Mouse (Mus musculus): ENCODE results near the gene Cpeb3. TPM values are rescaled to one million over a fixed set of nuclear protein-coding genes. Genes with fewer than 3 reads are reported as not detected.

Gene Cpeb3
- polyA plus RNA-seq, 1 experiment from 2014 or later, result 1.3 TPM

- peak; percentile 72; the same call in 1 of the 2 replicates for ATAC-seq (ENCODE audit: low FRiP score, low TSS enrichment)
- 14% methylated on average over 17 of the region's 17 CpGs for WGBS
- no peaks in the 10 kb centered on the region for H3K36me3 ChIP-seq (ENCODE audit: insufficient read depth, low read length)
- no peak overlapping the region for H3K27ac ChIP-seq (ENCODE audit: low read length)
- peak overlapping the region; percentile 56 for H3K4me2 ChIP-seq (replicated peaks; ENCODE audit: low read depth, low read length)
- H3K9me3 ChIP-seq (ENCODE audit: low read length), result no peaks in the 10 kb centered on the region
- peak overlapping the region; percentile 24; the same call in 1 of the 2 replicates for H3K9ac ChIP-seq (replicated peaks; ENCODE audit: low read length)
- H3K4me3 ChIP-seq (ENCODE audit: low read length), result peak overlapping the region; percentile 42
- H3K4me1 ChIP-seq (ENCODE audit: insufficient read depth, low read length), result peaks cover 10% of the 10 kb centered on the region; the same call in 1 of the 2 replicates
- H3K27me3 ChIP-seq (ENCODE audit: insufficient read depth, low read length), result peaks cover 3% of the 10 kb centered on the region; the same call in 1 of the 2 replicates
Observed at GRCm38 (mm10) chr19:37177819-37178708, 30.3 kb downstream of the Cpeb3 start.

- no peak overlapping the region for H3K27ac ChIP-seq (ENCODE audit: low read length)
- 0 out of 2 replicates have a peak overlapping the region, but pooled peaks have one; percentile 7 for H3K4me2 ChIP-seq (replicated peaks; ENCODE audit: low read depth, low read length)
- no peak overlapping the region for H3K4me3 ChIP-seq (ENCODE audit: low read length)
- WGBS, result 43% methylated on average over 4 of the region's 4 CpGs
- peaks cover 13% of the 10 kb centered on the region; the same call in 1 of the 2 replicates for H3K27me3 ChIP-seq (ENCODE audit: insufficient read depth, low read length)
- H3K9ac ChIP-seq (replicated peaks; ENCODE audit: low read length), result no peak overlapping the region
- no peak for ATAC-seq (ENCODE audit: low FRiP score, low TSS enrichment)
- no peaks in the 10 kb centered on the region for H3K36me3 ChIP-seq (ENCODE audit: insufficient read depth, low read length)
- H3K9me3 ChIP-seq (ENCODE audit: low read length), result no peaks in the 10 kb centered on the region
- peaks cover 10% of the 10 kb centered on the region; the same call in 1 of the 2 replicates for H3K4me1 ChIP-seq (ENCODE audit: insufficient read depth, low read length)
Observed at GRCm38 (mm10) chr19:37176879-37177462, 31.4 kb downstream of the Cpeb3 start.

GRCm38 (mm10) chr19:37175919-37176318 is 32.5 kb downstream of the Cpeb3 start:
- Histone ChIP-seq H3K27ac (ENCODE audit: low read length) (peak overlapping the region; percentile 80), H3K27me3 (ENCODE audit: insufficient read depth, low read length) (peaks cover 16% of the 10 kb centered on the region; the same call in 1 of the 2 replicates), H3K9me3 (ENCODE audit: low read length) (no peaks in the 10 kb centered on the region), H3K4me2 (replicated peaks; ENCODE audit: low read depth, low read length) (peak overlapping the region; percentile 90), H3K4me3 (ENCODE audit: low read length) (peak overlapping the region; percentile 60), H3K4me1 (ENCODE audit: insufficient read depth, low read length) (peaks cover 10% of the 10 kb centered on the region; the same call in 1 of the 2 replicates), H3K36me3 (ENCODE audit: insufficient read depth, low read length) (no peaks in the 10 kb centered on the region), H3K9ac (replicated peaks; ENCODE audit: low read length) (no peak overlapping the region)
- ATAC-seq (ENCODE audit: low FRiP score, low TSS enrichment), result no peak
- 8% methylated on average over 6 of the region's 6 CpGs for WGBS

- peak overlapping the region; percentile 60 for H3K4me3 ChIP-seq (ENCODE audit: low read length)
- H3K9me3 ChIP-seq (ENCODE audit: low read length), result no peaks in the 10 kb centered on the region
- under 1% methylated on average over 12 of the region's 12 CpGs for WGBS
- H3K27me3 ChIP-seq (ENCODE audit: insufficient read depth, low read length), result peaks cover 16% of the 10 kb centered on the region; the same call in 1 of the 2 replicates
- peak overlapping the region; percentile 90 for H3K4me2 ChIP-seq (replicated peaks; ENCODE audit: low read depth, low read length)
- H3K36me3 ChIP-seq (ENCODE audit: insufficient read depth, low read length), result no peaks in the 10 kb centered on the region
- ATAC-seq (ENCODE audit: low FRiP score, low TSS enrichment), result no peak
- peak overlapping the region; percentile 60 for H3K9ac ChIP-seq (replicated peaks; ENCODE audit: low read length)
- peaks cover 10% of the 10 kb centered on the region; the same call in 1 of the 2 replicates for H3K4me1 ChIP-seq (ENCODE audit: insufficient read depth, low read length)
- peak overlapping the region; percentile 80 for H3K27ac ChIP-seq (ENCODE audit: low read length)
Observed at GRCm38 (mm10) chr19:37175436-37175805, 33.0 kb downstream of the Cpeb3 start.

GRCm38 (mm10) chr19:37174716-37175435 is 33.5 kb downstream of the Cpeb3 start:
- peaks cover 16% of the 10 kb centered on the region; the same call in 1 of the 2 replicates for H3K27me3 ChIP-seq (ENCODE audit: insufficient read depth, low read length)
- peaks cover 10% of the 10 kb centered on the region; the same call in 1 of the 2 replicates for H3K4me1 ChIP-seq (ENCODE audit: insufficient read depth, low read length)
- H3K9ac ChIP-seq (replicated peaks; ENCODE audit: low read length), result peak overlapping the region; percentile 60
- H3K9me3 ChIP-seq (ENCODE audit: low read length), result no peaks in the 10 kb centered on the region
- peak overlapping the region; percentile 60 for H3K4me3 ChIP-seq (ENCODE audit: low read length)
- H3K36me3 ChIP-seq (ENCODE audit: insufficient read depth, low read length), result no peaks in the 10 kb centered on the region
- WGBS, result under 1% methylated on average over 36 of the region's 36 CpGs
- H3K4me2 ChIP-seq (replicated peaks; ENCODE audit: low read depth, low read length), result peak overlapping the region; percentile 90
- H3K27ac ChIP-seq (ENCODE audit: low read length), result peak overlapping the region; percentile 80
- peak; percentile 85 for ATAC-seq (ENCODE audit: low FRiP score, low TSS enrichment)

- peak; percentile 63 for ATAC-seq (ENCODE audit: low FRiP score, low TSS enrichment)
- peak overlapping the region; percentile 60 for H3K4me3 ChIP-seq (ENCODE audit: low read length)
- peak overlapping the region; percentile 90 for H3K4me2 ChIP-seq (replicated peaks; ENCODE audit: low read depth, low read length)
- peak overlapping the region; percentile 60 for H3K9ac ChIP-seq (replicated peaks; ENCODE audit: low read length)
- no peaks in the 10 kb centered on the region for H3K9me3 ChIP-seq (ENCODE audit: low read length)
- peaks cover 10% of the 10 kb centered on the region; the same call in 1 of the 2 replicates for H3K4me1 ChIP-seq (ENCODE audit: insufficient read depth, low read length)
- no peaks in the 10 kb centered on the region for H3K36me3 ChIP-seq (ENCODE audit: insufficient read depth, low read length)
- no peak overlapping the region; the same call in 1 of the 2 replicates for H3K27ac ChIP-seq (ENCODE audit: low read length)
- peaks cover 16% of the 10 kb centered on the region; the same call in 1 of the 2 replicates for H3K27me3 ChIP-seq (ENCODE audit: insufficient read depth, low read length)
- WGBS, result under 1% methylated on average over 70 of the region's 70 CpGs
Observed at GRCm38 (mm10) chr19:37174116-37174715, 34.2 kb downstream of the Cpeb3 start.

- Histone ChIP-seq H3K27me3 (ENCODE audit: insufficient read depth, low read length) (peaks cover 16% of the 10 kb centered on the region; the same call in 1 of the 2 replicates), H3K27ac (ENCODE audit: low read length) (no peak overlapping the region), H3K9me3 (ENCODE audit: low read length) (no peaks in the 10 kb centered on the region), H3K4me1 (ENCODE audit: insufficient read depth, low read length) (peaks cover 10% of the 10 kb centered on the region; the same call in 1 of the 2 replicates), H3K4me3 (ENCODE audit: low read length) (peak overlapping the region; percentile 60), H3K36me3 (ENCODE audit: insufficient read depth, low read length) (no peaks in the 10 kb centered on the region), H3K4me2 (replicated peaks; ENCODE audit: low read depth, low read length) (peak overlapping the region; percentile 90), H3K9ac (replicated peaks; ENCODE audit: low read length) (peak overlapping the region; percentile 60)
- no peak for ATAC-seq (ENCODE audit: low FRiP score, low TSS enrichment)
- WGBS, result 28% methylated on average over 20 of the region's 20 CpGs
Observed at GRCm38 (mm10) chr19:37173331-37174115, 34.9 kb downstream of the Cpeb3 start.

- 81% methylated on average over 11 of the region's 11 CpGs for WGBS
- no peak for ATAC-seq (ENCODE audit: low FRiP score, low TSS enrichment)
- no peak overlapping the region for H3K4me3 ChIP-seq (ENCODE audit: low read length)
- H3K36me3 ChIP-seq (ENCODE audit: insufficient read depth, low read length), result no peaks in the 10 kb centered on the region
- 0 out of 2 replicates have a peak overlapping the region, but pooled peaks have one; percentile 90 for H3K4me2 ChIP-seq (replicated peaks; ENCODE audit: low read depth, low read length)
- no peaks in the 10 kb centered on the region for H3K9me3 ChIP-seq (ENCODE audit: low read length)
- peaks cover 10% of the 10 kb centered on the region; the same call in 1 of the 2 replicates for H3K4me1 ChIP-seq (ENCODE audit: insufficient read depth, low read length)
- peaks cover 16% of the 10 kb centered on the region; the same call in 1 of the 2 replicates for H3K27me3 ChIP-seq (ENCODE audit: insufficient read depth, low read length)
- H3K9ac ChIP-seq (replicated peaks; ENCODE audit: low read length), result no peak overlapping the region
- H3K27ac ChIP-seq (ENCODE audit: low read length), result no peak overlapping the region
Observed at GRCm38 (mm10) chr19:37172566-37173130, 35.8 kb downstream of the Cpeb3 start.

All from kidney, embryonic 16.5 days (tissue).